Mouse (Mus musculus) G1E (cell line): ENCODE data around the gene Xrcc3.

Source experiments
- CTCF ChIP-seq: IDR thresholded peaks from 2 replicates; pipeline ENCODE4 v1.5.1; 2012; ENCODE audit warnings: low read depth, low read length, inconsistent platforms, mixed read lengths
- GATA1 ChIP-seq: IDR thresholded peaks from 2 replicates; pipeline ENCODE4 v1.6.1; 2012; ENCODE audit warnings: borderline replicate concordance, low read length, inconsistent platforms, mixed read lengths
- GATA2 ChIP-seq: IDR thresholded peaks from 2 replicates; pipeline ENCODE4 v1.6.1; 2012; ENCODE audit warnings: low read depth, low read length, inconsistent platforms, borderline replicate concordance
- POLR2AphosphoS5 ChIP-seq: IDR thresholded peaks from 2 replicates; pipeline ENCODE4 v1.6.1; 2012; ENCODE audit warnings: low read depth, low read length, inconsistent platforms; ENCODE audit not compliant: insufficient replicate concordance
- TAL1 ChIP-seq: conservative IDR thresholded peaks from 2 replicates; pipeline ENCODE4 v1.6.1; 2012; ENCODE audit warnings: low read depth, low read length, inconsistent platforms, mixed read lengths

DNA sequence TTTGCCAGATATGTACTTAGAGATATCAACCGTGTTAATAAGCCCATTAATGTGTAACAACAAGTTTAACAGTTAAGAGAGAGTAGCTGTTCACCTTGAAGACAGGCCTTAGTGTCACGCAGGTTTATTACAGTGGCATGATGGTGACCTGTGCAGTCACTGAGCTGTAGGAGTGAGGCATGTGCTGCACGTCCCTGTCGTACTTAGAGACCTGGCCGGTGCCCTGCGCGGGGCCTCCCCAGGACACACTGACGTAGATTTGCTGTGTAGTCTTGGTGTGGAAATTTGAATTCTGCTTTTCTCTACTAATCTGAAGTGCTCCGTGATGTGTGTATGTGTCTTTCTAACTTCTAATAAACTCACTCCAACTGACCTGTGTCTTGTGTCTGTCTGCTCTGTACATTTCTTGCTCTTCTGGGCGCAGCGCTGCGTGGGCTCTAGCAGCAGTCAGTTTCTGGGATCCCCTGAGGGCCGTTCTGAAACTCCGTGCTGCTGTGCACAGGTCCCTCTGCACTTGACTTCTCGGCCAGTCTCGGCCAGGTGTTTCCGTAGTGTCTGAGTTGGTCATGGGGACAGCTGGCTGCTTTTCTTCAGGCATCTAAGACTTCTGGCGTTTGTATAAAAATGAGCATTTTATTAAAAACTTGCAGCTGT is 19.0 kb downstream of the Xrcc3 start:
- TF ChIP-seq GATA1 (no peak), CTCF (no peak), GATA2 (no peak), TAL1 (no peak), POLR2AphosphoS5 (no peak)
